Mouse (Mus musculus): ENCODE data around the gene Gm49661. TPM values are rescaled to one million over a fixed set of nuclear protein-coding genes. Genes with fewer than 3 reads are reported as not detected.

Gene Gm49661
- polyA plus RNA-seq, 1 experiment = not detected

GRCm38 (mm10) chr8:84976763-84977434 is 7.7 kb upstream of the Gm49661 start:
- TF ChIP-seq GATA1 (IDR thresholded peaks at IDR 0.05; ENCODE audit: low read length) = no peak

- no peak for TF ChIP-seq GATA1 (IDR thresholded peaks at IDR 0.05; ENCODE audit: low read length)
Observed at GRCm38 (mm10) chr8:84976031-84976762, 7.0 kb upstream of the Gm49661 start.

- TF ChIP-seq GATA1 (IDR thresholded peaks at IDR 0.05; ENCODE audit: low read length) = no peak
Observed at GRCm38 (mm10) chr8:84975434-84975833, 6.2 kb upstream of the Gm49661 start.

GRCm38 (mm10) chr8:84974543-84975142 is 5.4 kb upstream of the Gm49661 start:
- no peak for TF ChIP-seq GATA1 (IDR thresholded peaks at IDR 0.05; ENCODE audit: low read length)

- no peak for TF ChIP-seq GATA1 (IDR thresholded peaks at IDR 0.05; ENCODE audit: low read length)
Observed at GRCm38 (mm10) chr8:84973803-84974542, 4.7 kb upstream of the Gm49661 start.

GRCm38 (mm10) chr8:84973079-84973478 is 3.8 kb upstream of the Gm49661 start:
- TF ChIP-seq GATA1 (IDR thresholded peaks at IDR 0.05; ENCODE audit: low read length) = no peak

GRCm38 (mm10) chr8:84970913-84971312 is 1.7 kb upstream of the Gm49661 start:
- TF ChIP-seq GATA1 (IDR thresholded peaks at IDR 0.05; ENCODE audit: low read length) = peak; percentile 87

- TF ChIP-seq GATA1 (IDR thresholded peaks at IDR 0.05; ENCODE audit: low read length) = no peak
Observed at GRCm38 (mm10) chr8:84970135-84970790, 1.0 kb upstream of the Gm49661 start.

- TF ChIP-seq GATA1 (IDR thresholded peaks at IDR 0.05; ENCODE audit: low read length) = no peak
Observed at GRCm38 (mm10) chr8:84968650-84969049, 583 bp downstream of the Gm49661 start.

GRCm38 (mm10) chr8:84967532-84968304 is 1.5 kb downstream of the Gm49661 start:
- TF ChIP-seq GATA1 (IDR thresholded peaks at IDR 0.05; ENCODE audit: low read length) = no peak

GRCm38 (mm10) chr8:84966603-84967002 is 2.6 kb downstream of the Gm49661 start:
- TF ChIP-seq GATA1 (IDR thresholded peaks at IDR 0.05; ENCODE audit: low read length) = no peak

- TF ChIP-seq GATA1 (IDR thresholded peaks at IDR 0.05; ENCODE audit: low read length) = no peak
Observed at GRCm38 (mm10) chr8:84965731-84966291, 3.4 kb downstream of the Gm49661 start.

- no peak for TF ChIP-seq GATA1 (IDR thresholded peaks at IDR 0.05; ENCODE audit: low read length)
Observed at GRCm38 (mm10) chr8:84963952-84964351, 5.3 kb downstream of the Gm49661 start.

- TF ChIP-seq GATA1 (IDR thresholded peaks at IDR 0.05; ENCODE audit: low read length) = no peak
Observed at GRCm38 (mm10) chr8:84959811-84960210, 9.4 kb downstream of the Gm49661 start.
